Mouse (Mus musculus) hindbrain, embryonic 13.5 days (tissue): ENCODE results near the gene Olfr672. TPM values are rescaled to one million over a fixed set of nuclear protein-coding genes. Genes with fewer than 3 reads are reported as not detected.
"Not testable (repeated sequence)": the region's sequence is repeated elsewhere in the genome, so short reads cannot be mapped to it uniquely, and the experiment has no call there.

Experiments
- ATAC-seq: fragments of 200-750 bp; cut with Nextera tagmentation; 2 replicates; pipeline ENCODE4 v1.8.0; 2017; ENCODE audit warnings: moderate TSS enrichment; ENCODE audit not compliant: low FRiP score
- H3K27ac ChIP-seq: fragments of 300-500 bp; sonication (generic); 2 replicates; pipeline ENCODE4 v1.5.1; 2015; ENCODE audit warnings: inconsistent platforms, mild to moderate bottlenecking, moderate library complexity
- H3K27me3 ChIP-seq: fragments of 300-500 bp; sonication (generic); 2 replicates; pipeline ENCODE4 v1.6.1; 2015; ENCODE audit warnings: mild to moderate bottlenecking, inconsistent platforms
- H3K36me3 ChIP-seq: fragments of 300-500 bp; sonication (generic); 2 replicates; pipeline ENCODE4 v1.6.1; 2015; ENCODE audit warnings: mild to moderate bottlenecking, inconsistent platforms
- H3K4me1 ChIP-seq: fragments of 300-500 bp; sonication (generic); replicated peaks from 2 replicates; pipeline ENCODE4 v1.6.1; 2015; ENCODE audit warnings: inconsistent platforms
- H3K4me2 ChIP-seq: fragments of 300-500 bp; sonication (generic); 2 replicates; pipeline ENCODE4 v1.6.1; 2015; ENCODE audit warnings: inconsistent platforms, mild to moderate bottlenecking, moderate library complexity
- H3K4me3 ChIP-seq: fragments of 300-500 bp; sonication (generic); 2 replicates; pipeline ENCODE4 v1.5.1; 2015; ENCODE audit warnings: mild to moderate bottlenecking, inconsistent platforms
- H3K9ac ChIP-seq: fragments of 300-500 bp; sonication (generic); 2 replicates; pipeline ENCODE4 v1.6.1; 2015; ENCODE audit warnings: mild to moderate bottlenecking, inconsistent platforms
- H3K9me3 ChIP-seq: fragments of 300-500 bp; sonication (generic); 2 replicates; pipeline ENCODE4 v1.6.1; 2016; ENCODE audit warnings: inconsistent platforms
- WGBS: fragments of 180-500 bp; shearing (Covaris S2); methylation state at CpG from one replicate; pipeline ENCODE4 v1.1.7; 2015; 5-methylcytosine and 5-hydroxymethylcytosine counted together
- polyA plus RNA-seq: library from polyadenylated mRNA; unstranded; fragments of >200 nt; fragmentation: Nextera tagmentation; extraction: Ambion mirVana; gene quantifications from 2 replicates; pipeline ENCODE4 v1.2.1, GENCODE M21; 2015

Gene Olfr672
- polyA plus RNA-seq: not detected in 2 replicates

GRCm38 (mm10) chr7:105001929-105002328 is at the start of gene Olfr672:
TSS of gene Olfr672 (minus strand) at chr7:105002029.
- H3K27ac ChIP-seq: no peak within 1 kb of the TSS
- no peaks in the 10 kb centered on the region for H3K36me3 ChIP-seq
- H3K27me3 ChIP-seq: no peaks in the 10 kb centered on the region
- no peak for ATAC-seq
- no peak within 1 kb of the TSS for H3K9ac ChIP-seq
- H3K9me3 ChIP-seq: no peaks in the 10 kb centered on the region
- H3K4me1 ChIP-seq: no peaks in the 10 kb centered on the region
- no peak within 1 kb of the TSS for H3K4me2 ChIP-seq
- H3K4me3 ChIP-seq: no peak within 1 kb of the TSS

DNA sequence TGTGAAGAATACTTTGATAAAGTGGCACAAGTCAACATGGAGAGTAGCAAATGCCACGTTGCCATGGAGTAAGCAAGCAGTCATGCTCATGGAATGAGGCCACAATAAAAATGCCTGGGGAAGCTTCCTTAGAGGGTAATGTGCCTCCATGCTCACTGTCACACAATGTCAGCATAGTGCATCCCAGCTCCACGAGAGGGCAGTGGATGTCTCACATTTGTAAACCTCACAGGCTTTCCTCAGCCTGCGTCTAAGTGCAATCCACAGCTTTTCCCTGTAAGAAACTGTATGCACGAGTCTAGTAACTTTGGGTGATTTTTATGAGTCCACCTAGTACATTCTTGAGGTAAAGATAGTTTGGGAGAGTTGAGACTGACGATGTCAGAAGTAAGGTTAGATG is 32.0 kb upstream of the Olfr672 start:
- not testable (repeated sequence) for H3K4me2 ChIP-seq, H3K4me3 ChIP-seq, H3K36me3 ChIP-seq, H3K9ac ChIP-seq, H3K27ac ChIP-seq, H3K4me1 ChIP-seq, H3K27me3 ChIP-seq, H3K9me3 ChIP-seq, ATAC-seq
- WGBS: 54% methylated on average over 5 of the region's 5 CpGs

- no peaks in the 10 kb centered on the region for H3K27me3 ChIP-seq
- no peak within 1 kb of the TSS for H3K9ac ChIP-seq
- no peaks in the 10 kb centered on the region for H3K9me3 ChIP-seq
- H3K27ac ChIP-seq: no peak within 1 kb of the TSS
- no peaks in the 10 kb centered on the region for H3K36me3 ChIP-seq
- H3K4me2 ChIP-seq: no peak within 1 kb of the TSS
- no peaks in the 10 kb centered on the region for H3K4me1 ChIP-seq
- no peak for ATAC-seq
- H3K4me3 ChIP-seq: no peak within 1 kb of the TSS
Measured at GRCm38 (mm10) chr7:105032398-105032797, 30.6 kb upstream of the Olfr672 start, which contains the start of gene Olfr676. TSS of gene Olfr676 (plus strand) at chr7:105032698.

DNA sequence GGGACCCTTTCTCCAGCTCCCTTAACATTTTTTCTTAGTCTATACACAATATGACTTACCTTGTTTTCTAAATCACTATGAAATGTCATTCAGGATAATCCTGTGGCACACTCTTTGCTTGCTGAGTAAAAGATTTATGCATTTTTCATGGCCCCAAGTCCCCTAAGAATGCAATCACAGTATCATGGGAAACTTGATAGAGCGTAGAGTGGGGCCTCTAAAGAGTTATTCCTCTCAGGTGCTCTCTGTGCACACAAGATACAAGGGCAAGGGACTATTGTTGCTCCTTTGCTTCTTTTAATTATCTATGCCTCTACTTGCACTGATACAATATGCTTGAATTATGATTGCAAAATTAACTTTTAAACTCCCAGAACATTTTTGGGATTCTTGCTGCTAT is 26.5 kb upstream of the Olfr672 start, which contains the start of gene Olfr675:
Gene Olfr675 (minus strand): TSS at position 101 of the 400 bp plus-strand sequence.
- Histone ChIP-seq H3K27me3 (no peaks in the 10 kb centered on the region), H3K36me3 (no peaks in the 10 kb centered on the region), H3K27ac (no peak within 1 kb of the TSS), H3K4me2 (no peak within 1 kb of the TSS), H3K4me3 (no peak within 1 kb of the TSS), H3K9ac (no peak within 1 kb of the TSS), H3K4me1 (no peaks in the 10 kb centered on the region), H3K9me3 (no peaks in the 10 kb centered on the region)
- no peak for ATAC-seq
- WGBS: 85% methylated on average over 1 of the region's 1 CpGs

- no peaks in the 10 kb centered on the region for H3K9me3 ChIP-seq
- H3K4me1 ChIP-seq: no peaks in the 10 kb centered on the region
- H3K27ac ChIP-seq: no peak overlapping the region
- no peaks in the 10 kb centered on the region for H3K36me3 ChIP-seq
- no peaks in the 10 kb centered on the region for H3K27me3 ChIP-seq
- ATAC-seq: no peak
- H3K9ac ChIP-seq: no peak overlapping the region
- H3K4me2 ChIP-seq: no peak overlapping the region
- 92% methylated on average over 1 of the region's 1 CpGs for WGBS
- H3K4me3 ChIP-seq: no peak overlapping the region
Measured at GRCm38 (mm10) chr7:105022530-105022929, 20.7 kb upstream of the Olfr672 start.

DNA sequence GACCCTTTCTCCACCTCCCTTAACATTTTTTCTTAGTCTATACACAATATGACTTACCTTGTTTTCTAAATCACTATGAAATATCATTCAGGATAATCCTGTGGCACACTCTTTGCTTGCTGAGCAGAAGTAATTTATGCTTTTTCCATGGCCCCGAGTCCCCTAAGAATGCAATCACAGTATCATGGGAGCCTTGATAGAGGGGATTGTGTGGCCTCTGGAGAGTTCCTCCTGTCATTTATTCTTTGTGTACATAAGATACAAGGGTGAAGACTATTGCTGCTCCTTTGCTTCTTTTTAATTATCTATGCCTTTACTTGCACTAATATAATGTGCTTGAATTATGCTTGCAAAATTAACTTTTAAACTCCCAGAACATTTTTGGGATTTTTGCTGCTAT is 22.8 kb downstream of the Olfr672 start, which contains the start of gene Olfr671:
Gene Olfr671 (minus strand): TSS at position 101 of the 400 bp plus-strand sequence.
- no peak within 1 kb of the TSS for H3K4me3 ChIP-seq
- H3K9me3 ChIP-seq: no peaks in the 10 kb centered on the region
- H3K27ac ChIP-seq: no peak within 1 kb of the TSS
- no peaks in the 10 kb centered on the region for H3K4me1 ChIP-seq
- no peak within 1 kb of the TSS for H3K4me2 ChIP-seq
- H3K36me3 ChIP-seq: no peaks in the 10 kb centered on the region
- no peaks in the 10 kb centered on the region for H3K27me3 ChIP-seq
- no peak within 1 kb of the TSS for H3K9ac ChIP-seq
- 90% methylated on average over 1 of the region's 1 CpGs for WGBS
- no peak for ATAC-seq

DNA sequence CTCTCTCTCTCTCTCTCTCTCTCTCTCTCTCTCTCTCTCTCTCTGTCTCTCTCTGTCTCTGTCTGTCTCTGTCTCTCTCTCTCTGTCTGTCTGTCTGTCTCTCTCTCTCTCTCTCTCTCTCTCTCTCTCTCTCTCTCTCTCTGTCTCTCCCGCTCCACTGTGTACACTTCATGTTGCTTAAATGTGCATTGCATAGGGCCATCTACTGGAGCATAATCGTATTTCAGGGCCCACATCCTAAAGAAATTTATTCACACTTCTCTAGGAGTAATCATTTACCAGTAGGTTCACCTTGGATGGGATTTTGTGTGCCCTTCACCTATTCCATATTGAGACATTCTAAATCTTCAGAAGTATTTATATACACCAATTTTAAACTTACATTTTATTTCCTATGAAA is 29.3 kb downstream of the Olfr672 start:
- not testable (repeated sequence) for H3K27me3 ChIP-seq, H3K4me3 ChIP-seq, H3K36me3 ChIP-seq, H3K4me1 ChIP-seq, H3K27ac ChIP-seq, H3K4me2 ChIP-seq, ATAC-seq, H3K9ac ChIP-seq, H3K9me3 ChIP-seq
- 78% methylated on average over 2 of the region's 2 CpGs for WGBS

GRCm38 (mm10) chr7:104962520-104962919 is 39.3 kb downstream of the Olfr672 start, which contains the start of gene Olfr670:
TSS of gene Olfr670 (minus strand) at chr7:104962620.
- H3K9me3 ChIP-seq: no peaks in the 10 kb centered on the region
- ATAC-seq: no peak
- no peaks in the 10 kb centered on the region for H3K4me1 ChIP-seq
- H3K27me3 ChIP-seq: no peaks in the 10 kb centered on the region
- H3K4me3 ChIP-seq: no peak within 1 kb of the TSS
- no peak within 1 kb of the TSS for H3K4me2 ChIP-seq
- H3K36me3 ChIP-seq: no peaks in the 10 kb centered on the region
- WGBS: 64% methylated on average over 1 of the region's 1 CpGs
- H3K27ac ChIP-seq: no peak within 1 kb of the TSS
- H3K9ac ChIP-seq: no peak within 1 kb of the TSS

- H3K9me3 ChIP-seq, ATAC-seq: not testable (repeated sequence)
- WGBS: 93% methylated on average over 16 of the region's 16 CpGs
Measured at GRCm38 (mm10) chr7:104950234-104950633, 51.6 kb downstream of the Olfr672 start.

More at GRCm38 (mm10) chr7:104950234-104950633, 51.6 kb downstream of the Olfr672 start:
- not testable (repeated sequence) for H3K4me1 ChIP-seq, H3K4me3 ChIP-seq, H3K36me3 ChIP-seq, H3K27me3 ChIP-seq, H3K9ac ChIP-seq, H3K4me2 ChIP-seq, H3K27ac ChIP-seq

Other genes with a start within 250 kb of the Olfr672 start
- gene Usp17le, start 224.6 kb downstream of the Olfr672 start, polyA plus RNA-seq: not detected in 2 replicates
- gene Usp17lb, start 159.4 kb downstream of the Olfr672 start, polyA plus RNA-seq: not detected in 2 replicates
- not detected in 2 replicates for gene Usp17la, start 145.0 kb downstream of the Olfr672 start, polyA plus RNA-seq
- not detected in 2 replicates for gene Olfr665, start 124.0 kb downstream of the Olfr672 start, polyA plus RNA-seq
- gene Olfr666, start 106.1 kb downstream of the Olfr672 start, polyA plus RNA-seq: not detected in 2 replicates
- gene Olfr667, start 80.5 kb downstream of the Olfr672 start, polyA plus RNA-seq: not detected in 2 replicates
- not detected in 2 replicates for gene Olfr668, start 74.0 kb downstream of the Olfr672 start, polyA plus RNA-seq
- gene Olfr669, start 67.8 kb downstream of the Olfr672 start, polyA plus RNA-seq: not detected in 2 replicates
- not detected in 2 replicates for gene Olfr670, start 39.4 kb downstream of the Olfr672 start, polyA plus RNA-seq
- not detected in 2 replicates for gene Olfr671, start 22.9 kb downstream of the Olfr672 start, polyA plus RNA-seq
- not detected in 2 replicates for gene Olfr675, start 26.4 kb upstream of the Olfr672 start, polyA plus RNA-seq
- gene Olfr676, start 30.7 kb upstream of the Olfr672 start, polyA plus RNA-seq: not detected in 2 replicates
- gene Olfr677, start 49.3 kb upstream of the Olfr672 start, polyA plus RNA-seq: not detected in 2 replicates
- gene Olfr678, start 62.4 kb upstream of the Olfr672 start, polyA plus RNA-seq: not detected in 2 replicates
- not detected in 2 replicates for gene Olfr679, start 79.2 kb upstream of the Olfr672 start, polyA plus RNA-seq
- gene Olfr680-ps1, start 90.8 kb upstream of the Olfr672 start, polyA plus RNA-seq: not detected in 2 replicates
- gene Olfr681, start 114.8 kb upstream of the Olfr672 start, polyA plus RNA-seq: not detected in 2 replicates
- not detected in 2 replicates for gene Olfr683, start 145.0 kb upstream of the Olfr672 start, polyA plus RNA-seq
- gene Olfr684, start 161.6 kb upstream of the Olfr672 start, polyA plus RNA-seq: not detected in 2 replicates
- gene Olfr685, start 184.0 kb upstream of the Olfr672 start, polyA plus RNA-seq: not detected in 2 replicates
- not detected in 2 replicates for gene Olfr686, start 205.5 kb upstream of the Olfr672 start, polyA plus RNA-seq